Mouse (Mus musculus) embryonic facial prominence, embryonic 15.5 days (tissue): ENCODE measurements around the gene Zfp777. TPM values are rescaled to one million over a fixed set of nuclear protein-coding genes. Genes with fewer than 3 reads are reported as not detected.

Experiments used
- ATAC-seq: fragments of 200-750 bp; cut with Nextera tagmentation; 2 replicates; pipeline ENCODE4 v1.8.0; 2017; ENCODE audit warnings: low read depth, moderate TSS enrichment; ENCODE audit not compliant: insufficient number of reproducible peaks, low FRiP score, low TSS enrichment
- H3K27ac ChIP-seq: fragments of 300-500 bp; sonication (generic); replicated peaks from 2 replicates; pipeline ENCODE4 v1.5.1; 2015; ENCODE audit warnings: mild to moderate bottlenecking, inconsistent platforms
- H3K27me3 ChIP-seq: fragments of 300-500 bp; sonication (generic); 2 replicates; pipeline ENCODE4 v1.6.1; 2015; ENCODE audit warnings: inconsistent platforms
- H3K36me3 ChIP-seq: fragments of 300-500 bp; sonication (generic); 2 replicates; pipeline ENCODE4 v1.6.1; 2015; ENCODE audit warnings: mild to moderate bottlenecking, inconsistent platforms
- H3K4me1 ChIP-seq: fragments of 300-500 bp; sonication (generic); 2 replicates; pipeline ENCODE4 v1.6.1; 2015; ENCODE audit warnings: inconsistent platforms
- H3K4me2 ChIP-seq: fragments of 300-500 bp; sonication (generic); replicated peaks from 2 replicates; pipeline ENCODE4 v1.6.1; 2015; ENCODE audit warnings: mild to moderate bottlenecking, inconsistent platforms
- H3K4me3 ChIP-seq: fragments of 300-500 bp; sonication (generic); replicated peaks from 2 replicates; pipeline ENCODE4 v1.5.1; 2015; ENCODE audit warnings: mild to moderate bottlenecking, inconsistent platforms
- H3K9ac ChIP-seq: fragments of 300-500 bp; sonication (generic); 2 replicates; pipeline ENCODE4 v1.6.1; 2015; ENCODE audit warnings: inconsistent platforms
- H3K9me3 ChIP-seq: fragments of 300-500 bp; sonication (generic); replicated peaks from 2 replicates; pipeline ENCODE4 v1.6.1; 2016; ENCODE audit warnings: inconsistent platforms
- WGBS: fragments of 180-500 bp; shearing (Covaris S2); methylation state at CpG from one replicate; pipeline ENCODE4 v1.1.7; 2015; 5-methylcytosine and 5-hydroxymethylcytosine counted together
- polyA plus RNA-seq: library from polyadenylated mRNA; unstranded; fragments of >200 nt; fragmentation: Nextera tagmentation; extraction: Ambion mirVana; gene quantifications from 2 replicates; pipeline ENCODE4 v1.2.1, GENCODE M21; 2015

Zfp777 gene
- polyA plus RNA-seq: 7.3 and 8.3 TPM in 2 replicates

DNA sequence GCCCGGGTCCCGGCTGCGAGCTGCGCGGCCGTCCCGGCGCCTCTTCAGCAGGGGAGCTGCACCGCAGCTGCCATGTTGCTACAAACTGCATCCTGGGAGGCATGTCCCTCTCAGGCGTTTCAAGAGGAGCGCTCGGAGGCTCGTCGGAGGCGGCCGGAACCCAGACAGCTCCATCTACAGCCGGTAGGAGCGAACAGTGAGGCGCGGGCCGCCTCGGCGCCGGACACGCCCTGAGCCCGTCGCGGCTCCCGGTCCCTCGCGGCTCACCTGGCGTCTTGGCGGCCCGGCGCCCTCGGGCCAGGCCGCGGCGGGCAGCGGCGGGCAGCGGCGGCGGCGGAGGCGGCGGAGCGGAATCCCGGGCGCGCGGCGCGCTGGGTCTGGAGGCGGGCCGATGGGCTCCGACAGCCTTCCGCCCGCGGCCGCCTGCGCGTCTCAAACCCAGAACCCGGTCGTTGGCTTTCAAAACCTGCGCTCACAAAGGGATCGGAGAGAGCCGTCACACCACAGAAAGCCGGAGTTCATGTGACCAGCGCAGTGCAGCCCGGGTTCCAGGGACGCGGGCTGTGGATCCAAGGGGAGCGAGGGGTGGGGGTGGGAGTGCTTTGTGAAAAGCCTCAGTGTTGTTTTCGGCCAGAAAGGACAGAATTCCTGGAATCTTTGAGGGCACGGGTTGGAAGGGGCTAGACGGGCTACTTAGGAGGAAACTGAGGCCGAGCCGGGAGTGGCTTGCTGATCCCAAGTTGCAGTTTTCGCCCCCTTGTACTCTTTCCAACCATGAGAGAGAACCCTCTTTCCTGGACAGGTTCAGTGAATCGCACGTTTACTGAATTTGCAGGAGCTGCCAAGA is at the start of gene Zfp777:
Zfp777 (minus strand) TSS at position 486 of the 847 bp plus-strand sequence.
- under 1% methylated on average over 75 of the region's 82 CpGs for WGBS
- peak within 1 kb of the TSS; percentile 63 for H3K4me3 ChIP-seq

GRCm38 (mm10) chr6:48086957-48087715 is 38.4 kb upstream of the Zfp777 start:
- H3K36me3 ChIP-seq: peaks cover 16% of the 10 kb centered on the region
- H3K9me3 ChIP-seq: no peaks in the 10 kb centered on the region
- no peaks in the 10 kb centered on the region for H3K27me3 ChIP-seq
- 35% methylated on average over 14 of the region's 14 CpGs for WGBS
- H3K4me3 ChIP-seq: peak overlapping the region; percentile 77
- H3K4me2 ChIP-seq: peak overlapping the region; percentile 71
- no peak for ATAC-seq
- H3K27ac ChIP-seq: no peak overlapping the region
- H3K4me1 ChIP-seq: peaks cover 14% of the 10 kb centered on the region
- H3K9ac ChIP-seq: no peak overlapping the region

More for the DNA sequence above, at the start of gene Zfp777:
- peaks cover 11% of the 10 kb centered on the region for H3K4me1 ChIP-seq
- no peaks in the 10 kb centered on the region for H3K9me3 ChIP-seq
- H3K27me3 ChIP-seq: no peaks in the 10 kb centered on the region
- H3K9ac ChIP-seq: peak within 1 kb of the TSS; percentile 85
- H3K4me2 ChIP-seq: peak within 1 kb of the TSS; percentile 83
- peak; percentile 91 for ATAC-seq
- peak within 1 kb of the TSS; percentile 92 for H3K27ac ChIP-seq
- peaks cover 14% of the 10 kb centered on the region for H3K36me3 ChIP-seq

GRCm38 (mm10) chr6:48086471-48086878 is 37.8 kb upstream of the Zfp777 start, which contains the start of gene Zfp746:
Gene Zfp746 (minus strand): TSS chr6:48086593.
- Histone ChIP-seq H3K27ac (peak within 1 kb of the TSS; percentile 89), H3K27me3 (no peaks in the 10 kb centered on the region), H3K4me1 (peaks cover 14% of the 10 kb centered on the region), H3K9ac (peak within 1 kb of the TSS; percentile 88), H3K36me3 (peaks cover 22% of the 10 kb centered on the region), H3K4me2 (peak within 1 kb of the TSS; percentile 71), H3K4me3 (peak within 1 kb of the TSS; percentile 77), H3K9me3 (no peaks in the 10 kb centered on the region)
- WGBS: under 1% methylated on average over 53 of the region's 53 CpGs
- peak; percentile 93 for ATAC-seq

DNA sequence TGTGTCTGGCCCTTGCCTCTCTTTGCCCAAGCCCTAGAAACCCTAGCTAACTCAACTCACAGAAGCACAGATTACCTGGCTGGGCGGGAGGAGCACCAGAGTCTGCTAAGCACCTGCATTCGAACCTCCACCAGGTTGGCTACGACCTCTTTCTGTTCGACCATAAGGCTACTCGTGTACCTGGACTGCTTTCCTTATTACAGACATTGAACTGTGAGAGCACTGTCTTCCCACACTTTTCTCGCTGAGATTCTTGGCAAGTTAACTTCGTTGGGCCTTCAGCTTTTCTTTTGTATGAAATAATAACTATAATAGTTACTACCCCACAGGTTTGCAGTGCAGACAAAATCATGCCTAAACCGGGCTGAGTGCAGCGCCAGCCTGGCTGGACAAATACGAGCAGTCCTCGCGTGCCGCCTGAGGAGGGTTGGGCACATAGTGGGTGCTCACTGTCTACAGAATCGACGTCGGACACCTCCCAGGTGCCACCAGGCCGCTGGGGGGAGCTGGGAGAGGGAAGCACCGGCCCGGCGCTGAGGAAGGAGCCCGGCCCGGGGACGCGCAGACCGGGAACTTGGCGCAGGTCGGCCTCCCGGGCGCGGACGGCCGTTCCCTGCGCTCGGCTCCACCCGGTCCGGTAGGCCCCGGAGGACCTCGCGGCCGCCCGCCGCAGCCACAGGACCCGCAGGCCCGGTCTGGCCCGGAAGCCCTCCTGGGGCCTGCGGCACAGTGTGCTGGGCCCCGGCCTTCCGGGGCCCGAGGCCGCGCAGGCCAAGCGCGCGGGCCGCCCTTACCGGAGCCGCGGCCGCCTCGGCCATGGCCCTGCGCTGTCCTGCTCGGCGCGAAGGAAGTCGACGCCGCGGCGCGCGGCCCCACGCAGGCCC is 37.1 kb upstream of the Zfp777 start:
- peaks cover 29% of the 10 kb centered on the region for H3K36me3 ChIP-seq
- peak overlapping the region; percentile 71 for H3K4me2 ChIP-seq
- no peaks in the 10 kb centered on the region for H3K9me3 ChIP-seq
- peak overlapping the region; percentile 77 for H3K4me3 ChIP-seq
- H3K4me1 ChIP-seq: peaks cover 14% of the 10 kb centered on the region
- no peaks in the 10 kb centered on the region for H3K27me3 ChIP-seq
- peak overlapping the region; percentile 89 for H3K27ac ChIP-seq
- peak; percentile 85 for ATAC-seq
- 2% methylated on average over 42 of the region's 72 CpGs for WGBS
- peak overlapping the region; percentile 88 for H3K9ac ChIP-seq

DNA sequence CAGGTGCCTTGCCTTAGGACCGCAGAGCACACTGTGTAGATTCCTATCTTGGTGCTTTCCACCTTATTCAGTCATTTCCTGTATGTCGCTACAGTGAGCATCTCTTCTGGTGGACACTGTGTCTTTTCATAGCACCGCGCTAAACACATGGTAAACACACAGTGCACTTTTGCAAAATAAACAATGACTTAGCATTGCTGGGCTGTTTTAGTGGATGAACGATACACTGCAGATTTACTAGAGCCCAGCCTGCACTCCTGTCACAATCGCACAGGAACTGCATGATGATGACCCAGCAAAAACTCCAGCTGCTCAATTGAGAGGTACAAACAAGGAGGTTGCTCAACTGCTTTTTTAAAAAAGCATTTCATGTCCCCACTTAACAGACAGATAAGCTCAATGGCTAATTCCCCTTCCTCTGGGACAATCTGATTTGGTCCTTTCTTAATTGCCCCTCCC is 35.1 kb upstream of the Zfp777 start:
- peaks cover 48% of the 10 kb centered on the region for H3K36me3 ChIP-seq

GRCm38 (mm10) chr6:48081952-48082351 is 33.2 kb upstream of the Zfp777 start:
- H3K4me1 ChIP-seq: peaks cover 14% of the 10 kb centered on the region
- no peak overlapping the region for H3K4me2 ChIP-seq
- no peak overlapping the region for H3K4me3 ChIP-seq
- no peaks in the 10 kb centered on the region for H3K27me3 ChIP-seq
- no peak overlapping the region for H3K27ac ChIP-seq
- H3K36me3 ChIP-seq: peaks cover 63% of the 10 kb centered on the region
- H3K9ac ChIP-seq: no peak overlapping the region
- ATAC-seq: no peak
- H3K9me3 ChIP-seq: no peaks in the 10 kb centered on the region
- 96% methylated on average over 3 of the region's 3 CpGs for WGBS

More for the DNA sequence above, 35.1 kb upstream of the Zfp777 start:
- Histone ChIP-seq H3K9ac (no peak overlapping the region), H3K9me3 (no peaks in the 10 kb centered on the region), H3K4me1 (peaks cover 14% of the 10 kb centered on the region), H3K27ac (no peak overlapping the region), H3K4me3 (no peak overlapping the region), H3K4me2 (no peak overlapping the region), H3K27me3 (no peaks in the 10 kb centered on the region)
- no peak for ATAC-seq
- 90% methylated on average over 6 of the region's 6 CpGs for WGBS

DNA sequence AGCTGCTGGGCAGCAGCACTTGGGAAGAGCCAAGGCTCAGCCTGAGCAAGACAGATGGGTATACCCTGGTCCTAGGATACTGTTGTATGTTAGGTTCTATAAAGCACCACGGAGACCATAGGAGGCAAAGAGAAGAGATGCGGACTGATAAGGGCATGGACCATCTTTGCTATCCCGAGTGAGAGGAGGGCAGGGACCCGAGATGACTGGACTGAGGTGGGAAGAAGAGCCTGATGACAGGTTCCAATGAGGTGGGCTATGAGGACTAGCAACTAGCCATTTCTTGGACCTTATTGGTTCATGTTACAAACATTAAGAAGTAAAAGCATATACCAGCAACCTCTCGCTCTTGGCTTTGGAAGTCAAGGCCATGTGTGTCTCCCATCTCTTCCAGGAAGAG is 32.3 kb upstream of the Zfp777 start:
- Histone ChIP-seq H3K36me3 (peaks cover 68% of the 10 kb centered on the region), H3K27ac (no peak overlapping the region), H3K4me3 (no peak overlapping the region), H3K27me3 (no peaks in the 10 kb centered on the region), H3K9me3 (no peaks in the 10 kb centered on the region), H3K4me2 (no peak overlapping the region), H3K4me1 (peaks cover 11% of the 10 kb centered on the region), H3K9ac (no peak overlapping the region)
- no peak for ATAC-seq
- WGBS: 94% methylated on average over 5 of the region's 5 CpGs

- Histone ChIP-seq H3K36me3 (peaks cover 49% of the 10 kb centered on the region), H3K4me3 (peak overlapping the region; percentile 16; the same call in 1 of the 2 replicates), H3K4me2 (peak overlapping the region; percentile 21; the same call in 1 of the 2 replicates), H3K4me1 (no peaks in the 10 kb centered on the region), H3K9me3 (no peaks in the 10 kb centered on the region), H3K9ac (no peak overlapping the region), H3K27ac (peak overlapping the region; percentile 78), H3K27me3 (no peaks in the 10 kb centered on the region)
- WGBS: 35% methylated on average over 5 of the region's 5 CpGs
- peak; percentile 43; the same call in 1 of the 2 replicates for ATAC-seq
These were observed 24.6 kb upstream of the Zfp777 start for GRCm38 (mm10) chr6:48073316-48073715.

DNA sequence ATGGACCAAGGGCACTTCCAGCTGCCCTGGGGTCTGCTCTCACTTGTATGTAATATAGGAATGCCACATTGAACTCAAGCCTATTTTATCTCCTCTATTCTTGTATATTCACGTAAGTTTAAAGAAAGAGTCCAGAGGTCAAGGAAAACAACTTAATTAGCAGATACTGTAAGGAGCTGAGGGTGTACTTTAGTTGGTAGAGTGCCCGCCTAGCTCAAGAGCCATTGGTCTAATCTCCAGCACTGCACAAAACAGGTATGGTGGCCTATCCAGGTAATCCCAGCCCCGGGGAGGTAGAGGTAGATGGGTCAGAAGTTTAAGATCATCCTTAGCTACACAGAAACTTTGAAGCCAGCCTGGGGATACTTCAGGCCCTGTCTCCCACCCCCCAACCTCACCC is 18.8 kb upstream of the Zfp777 start:
- H3K27me3 ChIP-seq: no peaks in the 10 kb centered on the region
- H3K4me3 ChIP-seq: no peak overlapping the region
- no peak for ATAC-seq
- no peak overlapping the region for H3K9ac ChIP-seq
- no peaks in the 10 kb centered on the region for H3K4me1 ChIP-seq
- H3K9me3 ChIP-seq: no peaks in the 10 kb centered on the region
- H3K27ac ChIP-seq: no peak overlapping the region
- 92% methylated on average over 3 of the region's 3 CpGs for WGBS
- H3K36me3 ChIP-seq: peaks cover 72% of the 10 kb centered on the region
- H3K4me2 ChIP-seq: no peak overlapping the region

GRCm38 (mm10) chr6:48065587-48066075 is 16.9 kb upstream of the Zfp777 start:
- Histone ChIP-seq H3K9ac (no peak overlapping the region), H3K9me3 (no peaks in the 10 kb centered on the region), H3K4me1 (no peaks in the 10 kb centered on the region), H3K4me2 (no peak overlapping the region), H3K27me3 (no peaks in the 10 kb centered on the region), H3K36me3 (peaks cover 73% of the 10 kb centered on the region), H3K4me3 (no peak overlapping the region), H3K27ac (no peak overlapping the region)
- no peak for ATAC-seq
- 93% methylated on average over 6 of the region's 6 CpGs for WGBS
